Mouse (Mus musculus) v-Abl transformed pro-B cells (cell line): ENCODE results near the gene Smurf2.

Source experiments
- in situ Hi-C, 2 experiments: fragments of 400-800 bp; cut with MboI; formaldehyde crosslinking; loops; one replicate each; pipeline ENCODE4 v1.15.1; 2025; ENCODE audit not compliant: unreplicated experiment in 2 of 2

Gene Smurf2

DNA sequence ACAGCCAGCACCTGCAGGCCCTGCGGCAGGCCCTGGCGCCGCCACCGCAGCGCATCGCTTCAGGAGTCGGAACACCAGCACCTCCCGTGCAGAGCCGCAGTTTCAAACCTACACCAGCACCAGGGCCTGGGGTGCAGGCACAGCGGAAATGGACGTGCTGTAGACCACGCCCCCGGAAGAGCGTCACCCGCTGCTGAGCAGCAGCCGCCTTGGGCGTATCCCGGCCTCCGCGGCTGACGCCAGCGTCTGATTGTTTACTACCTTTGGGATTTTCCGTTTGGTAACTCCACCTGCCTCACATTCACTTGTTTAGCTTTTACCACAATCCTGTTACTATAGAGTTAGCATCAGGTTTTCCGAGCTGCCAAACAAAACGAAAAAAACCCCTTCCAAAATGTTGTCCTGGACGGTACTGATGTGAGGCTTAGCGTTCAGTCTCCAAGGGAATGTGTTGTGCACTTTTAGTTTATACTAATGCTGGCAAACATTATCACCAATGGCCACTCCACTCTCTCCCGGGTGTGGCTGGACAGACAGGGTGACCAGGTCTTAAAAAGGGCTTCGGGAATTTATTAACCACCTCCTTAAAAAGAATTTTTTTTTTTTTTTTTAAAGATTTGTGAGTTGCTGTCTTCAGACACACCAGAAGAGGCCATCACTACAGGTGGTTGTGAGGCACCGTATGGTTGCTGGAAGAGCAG, 141.0 kb downstream of the Smurf2 start, which contains the start of gene Polg2:
Gene Polg2 (minus strand): TSS at position 150 of the 701 bp plus-strand sequence.
- in situ Hi-C loops: loop anchor here in 1 of 2 experiments (5.0 kb wide), 1 partner anchor 37 kb away; no protein-coding TSS in a partner anchor

DNA sequence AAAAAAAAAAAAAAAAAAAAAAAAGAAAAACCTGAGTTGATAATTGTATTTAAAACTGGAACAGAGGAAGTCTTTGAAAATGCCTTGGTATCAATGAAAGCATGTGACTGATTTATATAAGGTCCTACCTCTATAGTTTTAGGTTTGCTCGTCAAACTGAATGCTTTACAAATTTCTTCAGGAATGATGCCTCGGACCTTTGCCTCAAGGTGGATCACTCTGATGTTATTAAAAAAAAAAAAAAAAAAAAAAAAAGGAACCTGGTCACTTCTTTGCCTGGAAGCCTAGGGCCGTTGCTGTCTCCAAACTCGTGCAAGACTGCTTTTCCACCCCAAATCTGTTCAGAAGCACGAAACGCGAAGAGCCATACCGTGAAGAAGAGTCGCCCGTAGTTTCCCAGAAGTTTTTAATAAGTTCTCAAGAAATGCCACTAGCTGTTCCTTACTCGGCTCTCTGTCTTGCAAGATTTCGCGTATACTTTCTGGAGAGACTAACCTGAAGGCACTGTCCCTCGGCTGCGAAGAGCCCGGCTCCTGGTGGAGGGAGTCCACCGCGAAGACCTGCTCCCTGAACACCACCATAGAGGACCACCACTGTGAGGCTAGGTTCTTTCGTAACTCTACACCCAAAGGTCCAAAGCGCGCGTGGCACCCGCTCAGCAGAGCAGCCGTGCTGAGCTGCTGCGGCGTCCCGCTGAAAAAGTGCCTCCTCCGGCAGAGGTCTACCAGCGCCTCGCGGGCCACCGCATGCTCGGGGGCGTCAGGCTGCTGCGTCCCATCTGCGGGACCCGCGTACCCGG, 141.7 kb downstream of the Smurf2 start:
- in situ Hi-C loops: loop anchor here in 1 of 2 experiments (5.0 kb wide), 1 partner anchor 36 kb away; no protein-coding TSS in a partner anchor

DNA sequence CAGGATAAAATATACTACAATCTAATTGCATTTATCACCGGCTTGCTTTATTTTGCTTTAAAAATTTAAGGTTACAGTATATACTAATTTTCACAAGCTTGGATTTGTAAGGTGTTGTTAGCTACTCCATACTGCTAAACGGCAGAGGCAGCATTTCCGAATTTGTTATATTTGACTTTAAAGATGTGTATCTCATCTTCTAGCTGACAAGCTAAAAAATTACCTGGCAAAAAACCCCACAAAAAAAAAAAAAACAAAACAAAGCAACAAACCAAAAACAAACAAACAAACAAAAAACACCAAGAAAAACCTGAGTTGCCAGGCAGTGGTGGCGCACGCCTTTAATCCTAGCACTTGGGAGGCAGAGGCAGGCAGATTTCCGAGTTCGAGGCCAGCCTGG, 142.4 kb downstream of the Smurf2 start:
- in situ Hi-C loops: loop anchor here in 1 of 2 experiments (5.0 kb wide), 1 partner anchor 36 kb away; no protein-coding TSS in a partner anchor

DNA sequence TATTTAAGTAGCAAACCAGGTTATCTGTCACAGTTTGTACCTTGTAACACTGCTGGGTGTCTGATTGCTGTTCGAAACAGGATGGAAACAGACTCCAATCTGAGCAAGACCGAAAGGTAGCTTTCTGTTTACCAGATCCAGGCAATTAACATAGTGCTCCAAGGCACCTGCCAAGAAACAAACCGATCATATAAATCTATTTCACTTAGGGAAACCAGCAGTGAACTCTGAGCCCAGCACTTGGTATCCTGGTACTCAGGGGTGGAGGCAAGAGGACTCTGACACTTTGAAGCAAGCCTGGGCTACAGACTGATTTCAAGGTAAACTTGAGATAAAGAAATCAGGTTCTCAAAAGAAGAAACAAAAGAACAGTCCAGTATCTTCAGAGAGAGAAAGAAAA, 143.1 kb downstream of the Smurf2 start:
- in situ Hi-C loops: loop anchor here in 1 of 2 experiments (5.0 kb wide), 1 partner anchor 35 kb away; no protein-coding TSS in a partner anchor

DNA sequence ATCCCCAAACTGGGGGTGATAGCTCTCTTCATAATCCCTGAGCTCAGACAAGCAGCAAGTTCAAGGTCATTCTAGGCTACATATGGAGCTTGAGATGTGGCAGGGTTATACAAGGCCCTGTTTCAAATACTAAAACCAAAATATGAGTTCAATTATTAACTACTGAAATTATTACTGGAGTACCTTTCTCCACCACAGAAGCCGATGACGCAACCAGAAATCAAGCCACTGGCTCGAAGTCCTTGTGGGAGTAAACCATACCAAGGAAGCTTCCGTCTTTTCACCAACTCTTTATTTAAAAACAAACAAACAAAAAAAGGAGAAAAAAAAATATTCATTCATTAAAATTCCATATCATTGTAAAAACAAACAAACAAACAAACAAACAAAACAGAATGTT, 143.6 kb downstream of the Smurf2 start:
- in situ Hi-C loops: loop anchor here in 1 of 2 experiments (5.0 kb wide), 1 partner anchor 35 kb away; no protein-coding TSS in a partner anchor

DNA sequence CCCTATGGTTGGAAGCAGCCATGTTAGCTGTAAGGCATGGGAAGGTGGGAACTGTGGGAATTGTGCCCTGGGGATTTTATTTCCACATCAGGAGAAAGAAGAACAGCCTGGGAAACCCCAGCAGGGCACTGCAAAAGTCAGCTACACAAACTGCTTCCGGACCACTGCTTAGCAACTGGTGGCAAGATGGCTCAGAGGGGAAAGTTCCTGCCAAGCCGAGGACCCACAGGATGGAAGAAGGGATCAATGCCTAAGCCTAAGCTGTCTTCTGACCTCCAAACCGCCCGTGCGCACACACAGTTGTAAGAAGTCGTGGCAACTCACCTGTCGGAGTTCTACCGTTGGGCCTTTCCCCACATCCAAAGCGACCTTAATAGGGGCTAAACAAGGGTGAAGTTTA, 147.5 kb downstream of the Smurf2 start:
- in situ Hi-C loops: loop anchor here (5.0 to 25.0 kb wide), 2 partner anchors 126 to 261 kb away; no protein-coding TSS in a partner anchor

DNA sequence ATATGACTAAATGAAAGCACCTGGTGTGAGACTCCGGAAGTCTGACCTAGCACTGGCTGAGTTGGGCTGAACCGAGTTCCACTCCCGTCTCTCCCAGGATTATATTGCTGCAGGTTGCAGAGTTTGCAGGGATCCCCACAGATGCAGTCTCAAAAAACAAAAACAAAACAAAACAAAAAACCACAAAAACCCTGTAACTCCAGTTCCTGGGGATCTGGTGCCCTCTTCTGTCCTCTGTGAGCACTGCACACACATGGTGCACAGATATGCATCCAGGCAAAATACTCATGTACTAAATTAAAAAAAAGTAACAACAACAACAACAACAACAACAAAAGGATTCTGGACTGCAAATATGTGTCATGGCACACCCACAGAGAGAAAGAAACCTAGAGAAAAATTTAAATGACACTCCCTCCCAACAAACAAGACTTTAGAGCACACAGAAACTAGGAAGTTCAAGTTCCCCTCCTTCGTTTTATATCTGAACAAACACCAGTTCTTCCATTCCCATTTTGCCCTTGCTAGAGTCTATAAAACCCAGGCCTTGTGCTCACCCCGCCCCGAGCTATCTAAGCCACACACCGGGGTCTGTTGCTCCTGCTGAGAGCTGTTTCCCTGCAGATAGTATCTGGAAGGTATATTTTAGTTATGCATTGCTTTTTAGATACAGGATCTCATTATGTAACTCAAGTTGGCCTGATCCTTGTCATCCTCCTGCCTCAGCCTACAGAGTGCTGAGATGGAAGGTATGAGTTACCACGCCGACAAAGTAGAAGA, 150.1 kb downstream of the Smurf2 start:
- in situ Hi-C loops: loop anchor here (5.0 to 25.0 kb wide), 2 partner anchors 123 to 258 kb away; no protein-coding TSS in a partner anchor
